Mouse (Mus musculus) heart, adult 8-10 months (tissue): Measurements from ENCODE around the gene Kazald1. TPM values are rescaled to one million over a fixed set of nuclear protein-coding genes. Genes with fewer than 3 reads are reported as not detected.
"Not testable (repeated sequence)": the region's sequence is repeated elsewhere in the genome, so short reads cannot be mapped to it uniquely, and the experiment has no call there.

Experiments used
- DNase-seq: peaks from one replicate; pipeline ENCODE4 v3.0.0; 2022; ENCODE audit warnings: low spot score
- total RNA-seq, 4 experiments: library from RNA; stranded (reverse); gene quantifications; 2 replicates each; pipeline ENCODE4 v1.2.4; 2022

The Kazald1 gene
- 1 to 10 TPM; 2.5 to 5.5 (median 2.8) TPM for total RNA-seq

DNA sequence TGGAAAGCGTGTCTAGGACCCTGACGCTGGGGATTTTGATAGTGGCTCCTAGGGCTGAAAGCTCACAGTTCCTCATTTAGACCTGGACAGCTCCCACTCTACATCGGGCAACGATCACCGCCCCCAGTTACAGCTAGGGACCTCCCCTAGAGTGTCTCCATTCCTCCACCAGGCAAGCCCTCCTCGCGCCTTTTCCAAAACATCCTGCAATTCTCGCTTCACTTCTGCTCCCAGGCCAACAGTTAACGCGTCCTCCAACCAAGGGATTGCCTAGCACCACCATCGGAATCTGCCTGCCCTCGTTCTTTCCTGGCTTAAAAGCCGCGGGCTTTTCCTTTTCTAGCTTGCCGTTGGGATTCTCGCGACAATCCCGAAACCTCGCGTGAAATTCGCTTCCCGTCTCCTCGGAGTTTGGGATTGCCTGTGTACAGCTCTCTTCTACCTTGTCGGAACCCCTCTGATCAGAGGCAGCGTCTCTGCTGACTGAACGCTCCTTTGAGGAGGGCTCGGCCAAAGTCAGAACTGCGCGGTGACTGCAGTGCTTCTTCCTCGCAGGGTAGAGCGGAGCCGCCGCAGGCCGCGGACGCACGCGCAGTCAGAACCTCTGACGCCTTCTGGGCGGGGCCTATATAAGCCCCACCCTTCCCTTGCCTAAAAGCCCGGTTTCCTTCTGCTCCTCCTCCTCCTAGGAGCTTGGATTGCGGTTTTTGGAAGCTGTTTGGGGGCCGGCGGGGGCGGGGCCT lies at the start of gene Kazald1:
TSS of gene Kazald1 (plus strand) at position 662 of the 743 bp plus-strand sequence.
- peak; percentile 96 for DNase-seq

DNA sequence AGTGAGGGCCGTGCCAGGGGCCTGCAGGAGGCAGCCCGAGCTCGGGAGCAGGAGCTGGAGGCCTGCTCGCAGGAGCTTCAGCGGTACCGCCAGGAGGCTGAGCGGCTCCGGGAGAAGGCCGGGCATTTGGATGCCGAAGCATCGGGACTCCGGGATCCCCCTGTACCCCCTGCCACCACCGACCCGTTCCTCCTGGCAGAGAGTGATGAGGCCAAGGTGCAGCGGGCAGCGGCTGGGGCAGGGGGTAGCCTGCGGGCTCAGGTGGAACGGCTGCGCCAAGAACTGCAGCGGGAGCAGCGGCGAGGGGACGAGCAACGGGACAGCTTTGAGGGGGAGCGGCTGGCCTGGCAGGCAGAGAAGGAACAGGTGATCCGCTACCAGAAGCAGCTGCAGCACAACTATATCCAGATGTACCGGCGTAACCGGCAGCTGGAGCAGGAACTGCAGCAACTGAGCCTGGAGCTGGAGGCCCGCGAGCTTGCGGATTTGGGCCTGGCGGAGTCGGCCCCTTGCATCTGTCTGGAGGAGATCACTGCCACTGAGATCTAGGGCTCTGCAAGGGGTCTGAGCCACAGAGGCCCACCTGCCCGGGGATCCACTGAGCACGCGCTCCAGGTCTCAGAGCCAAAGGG lies 49.0 kb upstream of the Kazald1 start:
- no peak for DNase-seq

DNA sequence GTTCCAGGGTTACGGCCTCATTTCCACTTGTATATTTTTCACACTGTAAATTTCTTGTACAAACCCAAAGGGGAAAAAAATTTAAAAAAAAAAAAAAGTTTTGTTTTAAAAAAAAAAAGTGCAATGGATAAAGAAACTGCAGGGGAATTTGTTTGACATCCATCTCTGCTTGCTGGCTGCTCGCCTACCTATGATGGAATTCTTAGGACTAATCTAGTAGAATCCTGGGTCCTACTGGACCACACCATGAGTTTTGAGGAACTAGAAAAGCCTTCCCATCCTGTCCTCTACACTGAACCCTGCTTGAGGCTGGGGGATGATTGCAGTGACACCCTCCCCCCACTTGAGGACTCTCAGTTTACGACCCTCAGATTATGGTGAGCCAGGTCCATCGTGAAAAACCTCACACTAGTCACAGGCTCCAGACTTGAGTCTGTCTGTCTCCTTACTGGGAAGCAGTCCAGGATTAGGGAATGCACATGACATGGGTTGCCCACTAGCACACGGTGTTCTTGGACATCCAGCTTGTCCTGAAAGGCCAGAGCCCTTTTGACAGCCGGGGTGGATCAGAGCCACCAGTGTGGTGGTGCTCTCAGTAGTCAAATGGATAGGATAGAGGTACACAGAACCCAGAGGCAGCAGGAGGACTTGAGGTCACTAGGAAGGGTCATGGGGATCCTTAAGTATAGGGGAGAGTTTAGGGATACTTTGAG lies 47.9 kb upstream of the Kazald1 start:
- peak; percentile 57 for DNase-seq

DNA sequence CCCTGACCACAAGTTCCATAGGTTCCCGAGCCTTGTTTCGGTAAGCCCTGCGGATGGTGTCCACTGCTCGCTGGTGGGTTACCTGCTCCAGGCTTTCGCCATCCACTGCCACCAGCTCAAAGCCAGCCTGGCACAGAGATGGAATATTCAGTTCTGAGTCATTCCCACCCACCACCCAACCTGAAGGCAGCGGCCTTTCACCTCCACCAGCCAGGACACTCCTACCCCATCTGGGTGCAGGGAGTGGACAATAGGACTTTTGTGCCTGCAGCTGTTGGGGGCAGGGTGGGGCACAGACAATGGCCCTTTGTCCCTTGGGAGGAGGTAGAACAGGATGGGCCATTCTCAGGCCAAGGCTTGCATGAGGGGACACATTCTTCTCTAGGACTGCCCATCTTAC lies 47.2 kb upstream of the Kazald1 start:
- no peak for DNase-seq

DNA sequence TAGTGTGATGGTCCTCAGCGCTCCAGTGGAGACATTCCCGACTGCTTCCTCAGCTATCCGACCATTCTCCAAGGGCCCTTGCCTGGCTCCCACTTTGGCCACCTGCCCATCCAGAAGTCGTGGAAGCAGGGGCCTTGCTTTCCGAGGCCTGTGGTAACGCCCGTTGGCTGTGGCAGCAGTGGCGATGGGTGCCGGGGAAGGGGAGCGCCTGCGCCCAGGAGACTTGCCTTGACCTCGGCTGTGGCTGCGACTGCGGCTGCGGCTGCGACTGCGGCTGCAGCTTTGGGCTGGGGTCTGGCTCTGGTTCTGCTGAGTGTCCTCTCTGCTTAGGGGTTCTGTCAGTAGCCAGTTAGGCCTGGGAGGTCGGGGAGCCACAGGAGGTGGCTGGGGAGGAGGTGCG lies 46.3 kb upstream of the Kazald1 start:
- no peak for DNase-seq

DNA sequence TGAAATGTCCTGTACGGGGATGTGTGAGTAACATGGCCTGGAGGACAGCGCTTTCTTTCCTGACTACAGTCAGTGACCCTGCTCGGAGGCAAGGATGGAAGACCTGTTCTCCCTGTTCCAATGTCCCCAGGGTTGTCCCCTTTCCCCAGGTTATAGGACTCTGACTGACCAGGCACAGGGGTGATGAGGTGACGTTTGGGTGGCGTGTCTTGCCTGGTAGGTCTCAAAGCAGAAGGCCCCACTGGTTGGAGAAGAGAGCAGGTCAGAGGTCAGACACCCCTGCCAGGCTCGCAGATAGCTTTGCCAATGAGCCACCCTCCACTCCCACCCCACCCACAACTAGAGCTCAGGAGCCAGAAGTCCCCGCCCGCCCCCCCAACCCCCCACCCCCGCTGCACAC lies 45.5 kb upstream of the Kazald1 start:
- DNase-seq: no peak

DNA sequence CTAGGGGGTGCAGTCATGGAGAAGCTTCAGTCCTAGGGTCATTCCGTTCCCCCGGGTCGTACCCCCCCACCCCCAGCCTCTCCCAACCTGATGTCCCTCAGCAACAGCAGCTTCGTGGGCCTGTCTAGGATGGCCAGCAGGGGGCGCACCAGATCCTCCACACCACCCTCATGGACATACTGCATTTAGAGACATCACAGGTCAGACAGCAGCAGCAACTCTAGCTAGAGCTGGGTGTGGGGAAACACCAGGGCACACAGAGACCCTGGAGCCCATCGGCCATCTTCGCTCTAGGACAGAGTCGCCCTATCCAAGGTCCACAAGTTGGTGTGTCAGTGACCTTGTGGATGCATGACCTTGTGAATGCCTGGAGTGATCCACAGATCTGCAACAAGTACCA lies 44.9 kb upstream of the Kazald1 start:
- no peak for DNase-seq

DNA sequence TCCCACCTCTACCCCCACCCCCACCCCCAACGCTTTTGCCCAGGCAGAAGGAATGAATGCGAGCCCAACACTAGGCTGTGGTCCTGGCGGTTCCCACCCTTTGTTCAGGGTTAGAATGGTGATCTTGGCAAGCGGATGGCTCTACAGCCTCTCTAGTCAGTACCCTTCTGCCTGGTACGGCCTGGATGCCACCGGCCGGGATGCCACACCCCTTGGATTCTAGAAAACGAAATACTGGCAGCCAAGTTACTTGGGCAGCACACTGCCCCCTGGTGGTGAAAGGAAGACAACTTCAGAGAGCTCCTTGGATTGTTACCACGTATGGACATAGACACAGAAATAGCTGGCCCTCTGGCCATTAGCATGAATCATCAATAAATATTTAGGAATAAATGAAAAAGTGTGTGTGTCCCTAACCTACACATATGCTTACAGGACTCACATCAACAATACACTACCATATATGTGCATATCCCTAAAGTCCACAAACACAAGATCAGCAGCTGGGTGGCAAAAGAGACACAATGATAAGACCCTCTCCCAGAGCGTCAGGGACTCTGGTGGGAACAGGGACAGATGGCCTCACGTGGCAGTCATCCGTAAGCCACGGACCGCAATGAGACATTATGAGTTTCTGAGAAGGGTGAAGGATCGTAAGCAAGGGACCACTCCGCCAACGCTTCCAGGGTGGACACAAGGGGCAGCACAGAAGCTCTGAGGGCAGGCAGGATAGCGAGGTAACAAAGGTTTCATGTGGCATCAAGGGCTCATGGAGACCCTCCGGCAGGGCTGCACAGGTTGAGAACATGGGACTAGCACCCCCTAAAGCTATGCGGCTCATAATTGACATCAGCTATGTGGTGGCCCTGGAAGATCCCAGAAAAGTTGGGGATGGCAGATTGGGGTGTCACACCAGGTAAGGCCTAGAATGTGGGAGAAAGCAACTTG lies 44.0 kb upstream of the Kazald1 start:
- peak; percentile 80 for DNase-seq

DNA sequence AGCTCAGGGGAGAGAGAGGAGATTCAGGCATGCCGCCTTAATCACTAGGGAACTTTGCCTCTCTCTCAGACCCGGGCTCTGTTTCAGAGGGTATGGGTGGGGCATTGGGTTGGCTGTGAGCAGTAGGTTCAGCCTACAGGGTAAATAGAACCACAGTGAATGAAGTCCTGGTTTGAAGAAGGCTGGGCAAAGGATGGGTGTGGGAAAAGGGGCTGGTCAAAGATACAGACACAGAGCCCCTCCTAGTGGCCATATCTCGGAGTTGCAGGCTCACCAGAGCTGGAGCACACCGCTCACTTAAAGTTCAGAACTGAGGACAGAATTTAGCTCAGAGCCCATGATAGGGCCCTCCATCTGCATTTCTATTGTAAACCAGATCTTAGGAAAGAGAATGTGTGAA lies 43.3 kb upstream of the Kazald1 start:
- DNase-seq: peak; percentile 79

DNA sequence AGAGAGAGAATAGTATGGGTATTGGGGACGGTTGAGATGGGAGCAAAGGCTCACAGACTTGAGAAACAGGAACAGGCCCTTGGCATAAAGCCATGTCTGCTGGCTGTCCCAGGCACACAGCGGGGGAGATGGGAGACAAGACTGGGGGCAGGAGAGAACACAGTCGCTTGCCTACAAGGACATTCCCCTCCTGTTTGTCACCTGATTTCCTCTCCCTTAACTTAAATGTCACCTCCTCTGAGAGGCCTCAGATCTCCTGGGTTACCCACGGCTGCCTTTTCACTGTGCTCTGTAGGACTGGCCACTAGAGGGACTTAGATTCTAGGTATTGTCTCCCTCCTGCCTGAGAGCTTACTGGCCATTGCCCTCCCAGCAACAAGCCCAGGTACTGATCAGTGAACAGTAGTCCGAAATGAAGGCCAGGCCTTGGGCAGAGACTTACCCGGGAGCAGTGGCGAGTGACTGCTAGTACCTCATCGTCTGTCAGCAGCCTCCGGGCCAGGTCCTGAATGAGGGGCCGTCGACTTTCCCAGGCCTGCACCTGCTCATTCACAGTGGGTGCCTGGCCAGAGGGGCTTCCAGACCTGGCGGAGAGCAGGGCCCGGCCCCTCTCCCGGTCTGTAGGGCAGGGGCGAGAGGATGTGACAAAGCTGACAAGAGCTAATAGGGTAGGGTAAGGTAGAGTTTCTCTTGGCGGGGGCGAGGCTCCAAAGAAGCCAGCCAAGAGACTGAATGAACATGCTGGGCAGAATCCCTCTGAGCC lies 42.3 kb upstream of the Kazald1 start:
- DNase-seq: no peak

DNA sequence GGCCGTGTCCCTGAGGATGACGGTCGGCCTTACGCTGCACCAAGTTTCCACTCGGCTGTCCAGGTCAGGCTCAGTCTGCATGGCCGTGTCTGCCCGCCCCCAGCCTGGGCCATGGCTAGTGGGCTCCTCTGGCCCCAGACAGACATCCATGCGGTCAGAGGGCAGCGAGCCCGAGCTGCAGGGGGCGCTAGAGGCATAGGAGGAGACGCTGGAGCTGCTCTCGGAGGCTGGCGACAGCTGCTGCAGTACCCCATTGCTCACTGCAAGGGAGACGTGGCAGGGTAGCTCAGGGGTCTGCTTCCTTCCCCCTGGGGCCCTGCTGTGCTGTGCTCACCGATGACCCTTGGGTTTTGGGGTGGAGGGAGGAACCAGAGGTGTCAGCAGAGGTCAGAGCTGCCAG lies 38.2 kb upstream of the Kazald1 start:
- no peak for DNase-seq

DNA sequence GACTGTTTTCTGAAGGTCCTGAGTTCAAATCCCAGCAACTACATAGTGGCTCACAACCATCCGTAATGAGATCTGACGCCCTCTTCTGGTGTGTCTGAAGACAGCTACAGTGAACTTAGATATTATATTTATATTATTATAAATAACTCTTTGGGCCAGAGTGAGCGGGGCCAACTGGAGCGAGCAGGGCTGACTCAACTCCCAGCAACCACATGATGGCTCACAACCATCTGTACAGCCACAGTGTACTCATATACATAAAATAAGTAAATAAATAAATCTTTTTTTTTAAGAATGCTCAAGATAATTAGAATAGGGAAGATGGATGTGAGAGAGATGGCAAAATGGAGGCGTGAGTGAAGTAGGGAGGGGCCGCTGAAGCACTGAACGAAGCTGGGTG lies 36.8 kb upstream of the Kazald1 start:
- DNase-seq: not testable (repeated sequence)

DNA sequence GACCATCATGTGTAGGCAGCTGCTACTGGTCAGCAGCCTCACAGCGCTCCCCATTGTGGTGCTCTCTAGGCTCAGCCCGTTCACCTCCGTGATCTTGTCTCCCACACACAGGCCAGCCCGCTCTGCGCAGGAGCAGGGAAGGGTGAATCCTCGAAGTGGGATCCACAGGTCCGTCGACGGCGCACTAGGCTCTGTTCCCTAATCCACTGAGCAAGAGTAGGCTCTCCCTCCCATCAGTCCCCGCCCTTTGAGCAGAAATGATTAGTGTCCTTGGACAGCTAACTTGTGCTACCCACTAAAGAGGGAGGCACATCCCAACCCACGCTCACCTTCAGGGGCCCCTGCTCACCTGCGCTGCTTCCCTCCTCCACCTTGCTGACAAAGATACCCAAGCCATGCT lies 34.8 kb upstream of the Kazald1 start:
- no peak for DNase-seq

DNA sequence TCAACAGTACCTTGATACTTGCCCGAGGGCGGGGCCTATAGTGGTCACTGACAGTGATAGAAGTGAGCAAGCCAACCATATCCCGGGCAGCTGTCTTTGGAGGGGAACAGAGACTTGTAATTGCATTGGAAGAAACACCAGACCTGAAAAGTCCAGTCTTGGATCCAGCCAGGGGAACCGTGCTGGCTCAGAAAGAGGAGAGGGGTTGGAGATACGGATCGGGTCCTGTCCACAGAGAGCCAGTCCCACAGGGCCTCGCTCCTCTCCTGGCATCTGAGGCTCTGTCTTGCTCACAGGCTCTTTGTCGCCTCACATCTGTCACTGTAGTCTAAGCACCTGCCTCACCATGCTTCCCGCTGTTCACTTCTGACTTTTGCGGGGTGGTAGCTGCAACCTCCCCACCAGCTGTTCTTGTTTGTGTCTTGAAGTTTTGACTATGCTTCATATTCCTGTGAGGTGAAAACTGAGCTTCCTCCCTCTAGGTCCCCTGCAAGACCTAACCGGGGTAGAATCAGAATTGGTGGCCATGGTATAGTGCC lies 30.6 kb upstream of the Kazald1 start:
- no peak for DNase-seq

DNA sequence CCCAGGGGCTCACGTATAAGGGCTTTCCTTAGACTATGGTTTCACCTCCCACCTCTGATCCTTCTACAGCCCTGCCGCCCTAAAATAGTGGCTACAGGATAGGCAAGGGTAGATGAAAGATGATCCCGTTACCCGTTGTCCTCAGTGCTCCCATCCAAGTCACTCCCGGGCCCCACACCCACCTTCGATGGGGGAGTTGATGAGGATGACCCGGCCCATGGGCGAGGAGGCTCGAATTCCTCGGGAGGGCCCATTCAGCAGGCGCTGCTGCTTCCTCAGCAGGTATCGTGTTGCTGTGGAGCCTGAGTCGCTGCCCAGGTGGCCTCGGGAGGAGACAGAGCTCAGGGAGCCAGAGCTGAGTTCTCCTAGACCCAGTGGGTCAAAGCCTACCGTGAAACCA lies 29.8 kb upstream of the Kazald1 start:
- no peak for DNase-seq

DNA sequence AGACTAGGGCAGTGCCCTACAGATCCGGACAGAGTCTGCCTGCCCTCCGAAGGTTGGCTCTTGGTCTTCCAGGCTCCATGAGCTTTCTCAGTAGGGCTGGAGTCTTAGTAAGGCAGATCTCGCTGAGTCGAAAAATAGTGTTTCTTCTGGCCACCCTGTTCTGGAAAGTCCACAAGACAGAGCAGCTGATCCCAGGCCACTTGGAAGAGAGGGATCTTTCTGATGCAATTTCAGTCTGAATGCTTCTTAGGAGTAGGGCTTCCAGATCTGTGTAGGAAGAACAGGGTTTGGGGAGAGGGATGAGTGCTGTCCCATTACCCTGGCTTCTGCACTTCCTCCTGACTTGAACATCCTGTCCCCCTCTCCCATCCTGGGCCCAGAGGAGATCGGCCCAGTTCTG lies 29.4 kb upstream of the Kazald1 start, which contains the start of gene Pdzd7:
TSS of gene Pdzd7 (minus strand) at position 67 of the 400 bp plus-strand sequence.
- no peak for DNase-seq

DNA sequence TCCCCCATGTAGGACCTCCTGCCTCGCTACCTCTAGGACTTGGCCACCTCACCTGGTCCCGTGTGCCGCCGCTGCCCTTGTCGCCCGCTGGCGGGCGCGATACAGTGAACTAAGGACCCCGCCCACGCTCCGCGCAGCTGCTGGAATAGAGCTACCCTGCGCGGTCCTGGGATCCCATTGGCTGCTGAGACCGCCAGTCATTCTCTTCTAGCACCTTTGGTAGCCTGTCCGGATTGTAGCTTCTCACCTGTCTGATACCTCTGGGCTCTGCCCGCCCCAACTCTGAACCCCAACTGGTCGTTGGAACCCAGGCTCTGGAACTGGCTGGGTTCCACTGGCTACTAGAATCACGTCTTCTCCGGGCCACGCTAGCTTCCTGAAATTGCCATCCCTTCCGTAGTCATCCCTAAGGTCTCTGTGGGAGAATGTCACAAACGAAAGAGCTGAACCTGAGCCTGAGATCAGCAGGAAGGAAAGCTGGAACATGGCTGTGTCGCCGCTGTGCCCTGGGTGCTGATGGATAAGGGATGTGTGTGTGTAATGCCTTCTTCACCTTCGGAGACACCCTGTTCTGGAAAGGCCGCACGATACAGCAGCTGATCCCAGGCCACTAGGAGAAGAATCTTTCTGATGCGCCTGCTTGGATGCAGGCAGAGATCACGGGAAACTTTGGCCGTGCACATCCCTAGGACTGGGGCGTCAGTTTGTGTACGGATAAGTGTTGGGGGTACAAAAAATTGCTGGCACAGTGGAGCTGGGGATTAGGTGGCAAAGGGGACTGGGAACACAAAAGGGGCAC lies 28.3 kb upstream of the Kazald1 start:
- DNase-seq: peak; percentile 75

DNA sequence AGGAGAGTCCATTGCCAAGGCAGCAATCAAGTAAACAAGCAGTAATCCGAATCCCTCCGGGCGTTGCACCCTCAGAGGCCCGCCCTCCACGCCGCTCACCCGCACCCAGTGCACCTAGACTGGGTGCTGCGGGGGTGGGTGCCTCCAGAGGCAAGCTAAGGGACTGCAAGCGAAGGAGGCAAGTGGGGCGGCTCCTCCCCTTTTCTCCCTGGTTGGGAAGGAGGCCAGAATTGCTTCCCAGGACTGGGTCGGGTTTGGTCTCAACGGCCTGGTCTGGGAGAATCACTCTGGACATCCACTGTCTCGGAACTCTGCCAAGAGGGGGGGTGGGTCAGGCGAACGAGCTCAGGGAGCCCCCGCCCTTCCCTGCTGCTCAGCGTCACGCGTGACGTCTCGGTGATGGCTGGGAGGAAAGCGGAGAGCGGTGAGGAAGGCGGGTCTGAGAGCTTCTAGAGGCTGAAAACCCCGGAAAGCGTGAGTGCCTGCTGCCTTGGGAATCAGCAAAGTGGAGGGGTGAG lies 27.6 kb upstream of the Kazald1 start, which contains the start of gene Sfxn3:
TSS of gene Sfxn3 (plus strand) at position 87 of the 518 bp plus-strand sequence.
- peak; percentile 96 for DNase-seq

DNA sequence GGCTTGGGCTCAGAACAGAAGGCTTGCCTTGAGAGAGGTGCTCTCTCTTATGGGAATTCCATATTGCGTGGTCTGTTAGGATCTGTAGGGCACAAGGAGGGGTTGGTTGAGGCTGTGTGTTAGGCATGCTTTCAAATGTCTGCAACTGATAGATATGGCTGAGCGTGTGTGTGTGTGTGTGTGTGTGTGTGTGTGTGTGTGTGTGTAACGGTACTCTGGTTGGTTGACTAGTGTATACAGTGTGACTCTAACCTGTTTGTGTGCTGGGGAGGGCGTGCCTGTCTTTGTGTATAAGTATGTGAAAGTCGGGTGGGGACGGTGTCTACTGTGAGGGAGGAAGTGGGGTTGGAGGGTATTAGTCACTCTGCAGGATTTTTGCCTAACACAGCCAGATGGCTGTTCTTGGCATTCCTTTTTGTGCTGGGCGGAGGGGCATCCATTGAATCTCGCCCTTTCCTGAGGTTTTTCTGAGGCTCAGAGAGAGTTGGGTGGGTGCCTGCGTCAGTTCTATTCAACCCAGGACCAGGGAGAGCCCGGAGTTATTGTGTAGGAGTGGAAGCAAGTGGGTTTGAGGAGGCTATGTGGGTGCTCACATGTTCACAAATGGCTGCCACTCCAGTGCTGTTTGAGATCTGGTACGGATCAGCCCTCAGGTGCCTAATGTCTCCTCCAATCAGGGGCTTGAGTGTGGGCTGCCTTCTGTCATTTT lies 27.0 kb upstream of the Kazald1 start:
- peak; percentile 74 for DNase-seq
